Mouse (Mus musculus): Measurements from ENCODE around the gene Timm29.

The Timm29 gene

GRCm38 (mm10) chr9:21592703-21593121 is at the start of gene Timm29, which contains the start of gene Yipf2:
Gene Timm29, plus strand, starts transcription at chr9:21592722.
Gene Yipf2, minus strand, starts transcription at chr9:21592828.
- in situ Hi-C loops (cut with MboI, MseI) = no loop called here

DNA sequence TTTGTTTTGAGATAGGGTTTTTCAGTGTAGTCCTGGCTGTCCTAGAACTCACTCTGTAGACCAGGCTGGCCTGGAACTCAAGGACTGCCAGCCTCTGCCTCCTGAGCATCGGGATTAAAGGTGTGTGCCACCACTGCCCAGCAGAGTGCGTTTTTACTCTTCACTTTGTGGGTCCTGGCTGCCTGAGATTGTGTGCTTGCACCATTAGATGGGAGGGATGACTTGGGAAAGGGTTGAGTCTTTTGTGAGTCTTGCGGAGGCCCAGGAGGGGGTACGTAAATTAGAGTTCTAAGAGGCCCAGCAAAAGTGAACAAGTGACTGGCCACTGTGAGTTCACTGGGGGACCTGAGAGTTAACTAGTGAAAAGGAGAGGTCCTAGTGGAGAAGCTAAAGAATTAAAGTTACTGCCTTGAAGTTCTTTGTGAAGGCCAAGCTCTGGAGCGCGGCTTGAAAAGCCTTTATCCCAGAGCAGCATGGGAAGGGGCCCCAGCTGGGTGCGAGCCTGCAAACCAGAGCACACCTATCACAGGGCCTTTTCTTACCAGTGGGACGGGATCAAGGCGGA is 47.1 kb upstream of the Timm29 start:
- in situ Hi-C loops (cut with MboI, MseI) = no loop called here

GRCm38 (mm10) chr9:21545916-21546788 is 46.4 kb upstream of the Timm29 start:
- in situ Hi-C loops (cut with MboI, MseI) = no loop called here

DNA sequence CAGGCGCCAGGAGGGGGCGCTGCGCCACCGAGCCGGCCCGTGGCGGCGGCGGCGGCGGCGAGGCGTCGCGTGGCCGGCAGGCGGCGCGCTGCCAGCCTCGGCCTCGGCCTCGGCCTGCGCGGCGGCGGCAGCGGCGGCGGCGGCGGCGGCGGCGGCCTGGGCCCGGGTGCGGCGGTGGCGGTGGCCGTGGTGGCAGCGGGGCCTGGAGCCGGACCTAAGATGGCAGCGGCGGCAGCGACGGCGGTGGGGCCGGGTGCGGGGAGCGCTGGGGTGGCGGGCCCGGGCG is 45.8 kb upstream of the Timm29 start, which contains the start of gene Carm1:
Gene Carm1 (plus strand): TSS at position 106 of the 286 bp plus-strand sequence.
- in situ Hi-C loops (cut with MboI, MseI) = no loop called here

GRCm38 (mm10) chr9:21547075-21547941 is 45.2 kb upstream of the Timm29 start:
- in situ Hi-C loops (cut with MboI, MseI) = no loop called here

DNA sequence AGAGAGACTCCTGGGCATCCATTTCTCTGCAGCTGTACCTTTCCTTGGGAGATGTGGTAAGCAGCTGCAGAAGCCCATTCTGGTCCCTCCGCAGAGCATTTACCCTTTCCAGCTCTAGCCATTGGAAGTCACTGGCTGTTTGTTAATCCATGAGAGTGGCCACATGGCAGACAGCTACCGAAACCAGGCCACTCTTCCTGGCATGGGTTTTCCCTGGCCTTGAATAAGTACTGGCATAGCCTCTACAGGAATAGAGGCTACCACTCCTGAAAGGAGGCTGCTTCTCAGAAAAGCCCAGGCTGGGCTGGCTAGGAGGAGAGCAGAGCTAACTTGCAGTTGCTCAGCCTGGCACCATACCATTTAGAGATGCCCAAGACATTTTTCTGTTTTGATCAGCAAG is 41.5 kb upstream of the Timm29 start:
- in situ Hi-C loops (cut with MboI, MseI) = no loop called here

DNA sequence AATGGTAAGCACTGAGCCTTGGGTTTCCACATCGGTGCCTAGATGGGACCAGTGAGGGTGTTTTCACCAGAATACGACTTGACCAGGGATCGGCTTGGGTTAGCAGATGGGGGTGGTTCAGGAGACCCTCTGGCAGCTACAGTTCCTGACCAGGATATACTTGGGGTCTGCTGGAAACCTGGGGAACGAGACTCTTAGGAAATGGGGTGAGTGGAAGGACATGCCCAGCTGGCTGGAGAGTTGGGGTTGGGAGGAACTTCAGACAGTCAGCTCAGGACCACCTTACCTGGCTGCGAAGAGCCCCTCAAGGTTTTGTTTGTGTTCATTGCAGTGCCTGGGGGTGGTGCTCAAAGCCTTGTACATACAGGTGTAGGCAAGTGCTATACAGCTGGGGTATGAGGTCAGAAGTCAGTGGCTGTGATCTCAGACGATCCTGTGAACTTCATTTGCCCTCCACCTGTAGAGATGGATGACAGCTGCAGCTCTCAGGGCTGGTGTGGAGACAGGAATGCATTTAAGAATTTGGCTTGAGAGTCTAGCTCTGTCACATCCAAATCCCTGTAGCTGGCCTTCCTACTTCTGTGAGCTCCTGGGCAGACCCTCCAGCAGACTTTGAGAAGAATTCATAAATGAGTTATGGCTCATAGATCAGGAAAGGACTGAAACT is 38.8 kb upstream of the Timm29 start:
- in situ Hi-C loops (cut with MboI, MseI) = no loop called here

DNA sequence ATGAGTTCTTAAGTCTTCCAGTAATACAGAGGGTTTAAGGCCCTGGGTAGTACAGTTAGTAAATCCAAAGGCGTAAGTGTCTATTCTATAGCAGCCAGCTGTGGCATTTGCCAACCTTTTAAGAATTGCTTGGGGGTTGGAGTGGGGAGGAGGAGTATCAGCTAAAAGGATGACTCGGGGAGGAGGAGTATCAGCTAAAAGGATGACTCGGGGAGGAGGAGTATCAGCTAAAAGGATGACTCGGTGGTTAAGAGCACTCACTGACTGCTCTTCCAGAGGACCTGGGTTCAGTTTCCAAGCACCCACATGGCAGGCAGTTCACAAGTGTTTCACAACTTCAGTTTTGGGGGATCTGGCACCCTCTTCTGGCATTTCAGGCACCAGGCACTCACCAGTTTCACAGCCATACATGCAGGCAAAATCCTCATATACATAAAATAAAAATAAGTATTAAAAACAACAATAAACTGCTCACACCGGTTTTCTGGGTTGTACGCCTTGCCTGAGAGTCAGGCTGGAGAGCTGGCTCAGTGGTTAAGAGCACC is 37.3 kb upstream of the Timm29 start:
- in situ Hi-C loops (cut with MboI, MseI) = no loop called here

DNA sequence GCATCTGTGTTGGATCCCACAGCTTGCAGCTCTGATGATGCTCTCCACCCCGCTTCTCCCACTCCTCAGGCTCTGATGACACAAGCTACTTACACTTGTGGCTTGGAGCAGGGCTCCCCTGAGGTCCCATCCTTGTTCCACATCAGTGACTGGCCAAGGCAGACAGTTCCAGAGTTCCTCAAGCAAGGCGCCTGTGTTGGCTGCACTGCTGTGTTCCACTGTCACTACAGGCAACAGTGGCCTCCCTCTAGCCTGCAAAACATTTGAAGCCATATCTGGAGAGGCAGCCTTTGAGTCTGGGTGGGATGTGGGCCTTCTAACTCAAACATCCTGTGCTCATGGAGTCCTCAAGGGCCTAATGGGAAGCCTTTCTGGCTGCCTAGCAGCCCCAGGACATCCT is 35.5 kb upstream of the Timm29 start:
- in situ Hi-C loops (cut with MboI, MseI) = no loop called here

- in situ Hi-C loops (cut with MboI, MseI) = no loop called here
Measured at GRCm38 (mm10) chr9:21557556-21557955, 35.0 kb upstream of the Timm29 start.

DNA sequence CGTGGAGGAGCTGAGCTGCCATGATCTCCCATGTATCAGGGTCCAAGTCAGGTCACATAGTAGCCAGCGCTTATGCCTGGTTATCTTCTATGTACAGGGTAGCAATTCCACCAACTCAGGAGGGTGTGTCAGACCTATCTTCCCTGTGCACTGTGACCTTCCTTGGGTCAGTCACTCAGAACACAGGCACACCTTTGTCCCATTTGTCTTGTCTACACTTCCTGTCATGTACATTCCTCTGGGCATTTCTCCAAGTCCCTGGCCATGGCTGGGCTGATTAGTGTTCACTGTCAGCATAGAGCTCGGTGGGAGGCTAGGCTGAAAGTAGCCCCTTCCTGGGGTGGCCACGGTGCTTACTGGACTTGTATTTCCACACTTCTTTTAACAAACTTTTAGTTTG is 34.2 kb upstream of the Timm29 start:
- in situ Hi-C loops (cut with MboI, MseI) = no loop called here

DNA sequence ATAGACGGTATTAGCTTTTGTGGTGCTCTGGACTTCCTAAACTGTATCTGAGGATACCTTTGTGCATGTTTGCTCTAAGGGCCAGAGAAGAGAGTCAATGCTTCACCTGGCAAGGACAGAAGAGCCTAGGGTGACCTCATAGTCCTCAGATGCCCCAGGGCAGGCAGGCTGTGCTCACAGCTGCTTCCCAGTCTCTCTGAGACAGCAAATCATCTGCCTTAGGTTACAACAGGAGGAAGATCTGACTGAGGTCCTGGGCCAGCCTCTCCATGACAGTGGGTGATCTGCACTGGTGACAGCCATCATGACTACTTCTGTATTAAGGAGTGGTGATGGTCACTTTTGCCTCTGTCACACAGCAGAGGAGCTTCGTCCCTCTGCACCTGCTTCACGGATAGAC is 33.4 kb upstream of the Timm29 start:
- in situ Hi-C loops (cut with MboI, MseI) = no loop called here

GRCm38 (mm10) chr9:21564420-21564819 is 28.1 kb upstream of the Timm29 start:
- in situ Hi-C loops (cut with MboI, MseI) = no loop called here

DNA sequence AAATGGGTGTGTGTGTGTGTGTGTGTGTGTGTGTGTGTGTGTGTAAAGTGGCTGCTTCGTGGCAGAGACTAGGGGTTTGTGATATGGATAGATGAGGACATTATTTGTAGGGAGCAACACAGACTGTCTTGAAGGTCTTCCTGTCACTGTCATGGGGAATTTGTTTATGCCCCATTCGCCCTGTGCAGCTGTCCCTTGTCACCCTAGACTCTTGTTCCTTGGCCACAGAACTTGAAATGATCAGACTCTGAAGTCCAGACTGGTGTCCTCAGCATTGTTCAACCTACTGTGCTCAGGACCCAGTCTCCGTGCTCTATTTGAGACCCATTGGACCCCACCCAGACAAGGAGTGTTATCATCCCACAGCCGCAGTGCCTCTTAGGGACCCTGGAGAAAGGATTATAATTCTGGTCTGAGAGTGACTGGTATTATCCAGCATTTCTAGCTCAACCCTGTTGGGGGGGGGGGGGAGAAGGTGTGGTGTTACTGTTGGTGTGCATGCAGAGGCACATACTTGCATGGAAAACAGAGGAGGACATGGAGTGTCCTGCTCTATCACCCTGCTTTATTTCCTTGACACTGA is 27.4 kb upstream of the Timm29 start:
- in situ Hi-C loops (cut with MboI, MseI) = no loop called here

GRCm38 (mm10) chr9:21566538-21566937 is 26.0 kb upstream of the Timm29 start:
- in situ Hi-C loops (cut with MboI, MseI) = no loop called here

DNA sequence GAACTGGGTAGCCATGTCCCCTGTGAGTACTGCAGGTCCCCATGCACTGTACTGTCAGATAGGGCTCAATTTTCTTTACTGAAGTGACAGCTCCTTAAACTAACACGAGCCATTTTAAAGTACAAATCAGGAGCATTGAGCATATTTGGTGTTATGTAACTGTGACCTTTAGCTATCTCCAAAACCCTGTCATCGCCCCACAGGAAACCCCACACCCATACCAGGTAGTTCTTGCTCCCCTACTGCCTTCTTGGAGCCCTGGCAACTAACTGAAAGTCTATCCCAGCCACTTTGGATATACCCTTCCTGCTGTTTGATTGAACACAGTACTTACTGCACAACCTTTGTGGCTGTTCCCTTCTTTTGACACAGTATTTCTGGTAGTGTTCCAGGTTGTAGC is 25.5 kb upstream of the Timm29 start:
- in situ Hi-C loops (cut with MboI, MseI) = no loop called here

DNA sequence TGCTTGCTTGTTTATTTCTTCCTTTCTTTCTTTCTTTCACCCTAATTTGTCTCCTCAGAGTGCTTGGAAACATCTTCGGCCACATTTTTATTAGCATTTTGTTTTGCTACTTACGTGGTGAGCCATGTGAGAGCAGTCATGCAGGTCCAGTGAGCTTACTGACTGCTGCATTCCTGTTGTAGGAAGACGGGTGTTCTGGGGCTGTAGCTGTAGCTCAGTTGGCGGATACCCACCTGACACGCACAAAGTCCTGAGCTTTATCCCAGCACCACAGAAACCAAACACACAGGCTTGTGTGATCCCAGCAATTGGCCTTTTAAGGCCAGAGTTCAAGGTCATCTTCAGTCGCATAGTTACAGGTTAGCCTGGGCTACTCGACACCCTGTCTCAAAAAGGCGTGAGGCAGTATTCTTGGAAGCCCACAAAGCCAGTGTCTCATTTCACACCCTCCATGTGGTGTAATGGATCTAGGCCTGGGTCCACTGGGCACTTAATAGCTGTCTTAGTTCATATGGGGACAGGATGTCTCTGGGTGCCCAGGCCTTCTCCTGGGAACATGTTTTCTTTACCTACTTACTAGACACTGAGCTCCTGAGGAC is 23.8 kb upstream of the Timm29 start:
- in situ Hi-C loops (cut with MboI, MseI) = no loop called here

DNA sequence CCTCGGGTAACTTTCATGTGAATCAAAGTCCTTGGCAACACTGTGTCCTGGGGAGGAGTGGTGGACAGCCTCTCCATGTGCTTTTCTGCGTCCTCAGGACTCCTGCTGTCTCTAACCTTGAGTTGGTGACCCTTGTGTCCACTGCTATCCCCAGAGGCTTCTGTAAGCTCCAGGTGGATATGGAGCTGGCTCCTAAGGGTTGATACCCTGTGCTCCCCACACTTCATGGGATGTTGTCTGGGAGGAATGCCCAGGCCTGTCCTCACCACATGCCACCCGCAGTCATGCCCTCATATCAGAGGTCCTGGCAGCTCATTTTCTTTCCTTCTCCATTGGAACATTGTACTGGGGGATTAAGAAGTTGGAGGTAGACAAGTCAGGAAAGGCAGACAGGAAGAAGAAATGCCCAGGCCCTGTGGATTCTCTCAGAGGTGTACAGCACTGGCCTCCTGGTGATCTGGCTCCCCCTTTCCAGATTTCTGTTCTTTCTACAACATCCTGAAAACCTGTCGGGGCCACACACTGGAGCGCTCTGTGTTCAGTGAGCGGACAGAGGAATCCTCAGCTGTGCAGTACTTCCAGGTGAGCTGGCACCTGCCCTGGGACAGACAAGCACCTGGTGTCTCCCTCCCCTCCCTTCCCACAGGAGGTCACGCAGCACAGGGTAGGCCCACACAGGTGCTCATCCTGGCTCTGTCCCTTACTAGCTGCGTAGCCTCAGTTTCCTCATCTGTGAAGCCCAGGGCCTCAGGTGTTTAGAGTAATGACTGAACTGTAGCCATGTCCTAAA is 18.3 kb upstream of the Timm29 start:
- in situ Hi-C loops (cut with MboI, MseI) = no loop called here

GRCm38 (mm10) chr9:21575253-21575652 is 17.3 kb upstream of the Timm29 start:
- in situ Hi-C loops (cut with MboI, MseI) = no loop called here

GRCm38 (mm10) chr9:21576286-21576685 is 16.2 kb upstream of the Timm29 start:
- in situ Hi-C loops (cut with MboI, MseI) = no loop called here

Measured in T-helper 2 cell (primary cell).